Mouse (Mus musculus): ENCODE measurements at regions not wholly inside any gene's neighbourhood (a gene's known extent, or its start where the extent isn't known, plus 50 kb on each side); places are given as distances from the start of the nearest gene placed in this dataset.
A peak's percentile ranks its signal among the peaks of the same experiment; 100 is the strongest.

GRCm38 (mm10) chr14:99696301-99696700, 397.8 kb downstream of the Klf5 start:
- TF ChIP-seq POLR2A (IDR thresholded peaks at IDR 0.05; ENCODE audit: extremely low read depth, insufficient read depth, low read length) (no peak), CTCF (IDR thresholded peaks at IDR 0.05; ENCODE audit: low read depth, low read length) (no peak)
- Histone ChIP-seq H3K27me3 (ENCODE audit: control insufficient read depth, insufficient read depth, low read length) (no peaks in the 10 kb centered on the region), H3K36me3 (ENCODE audit: control insufficient read depth, insufficient read depth, low read length) (no peaks in the 10 kb centered on the region), H3K79me2 (ENCODE audit: control insufficient read depth, insufficient read depth, low read length) (no peaks in the 10 kb centered on the region), H3K4me1 (ENCODE audit: control insufficient read depth, insufficient read depth, low read length) (no peaks in the 10 kb centered on the region), H3K4me3 (ENCODE audit: insufficient read depth, low read depth, low read length) (no peak overlapping the region), H3K9ac (ENCODE audit: low read depth, low read length) (no peak overlapping the region), H3K27ac (replicated peaks; ENCODE audit: insufficient read depth, low read depth, low read length) (no peak overlapping the region)
- WGBS, result 88% methylated on average over 7 of the region's 7 CpGs
- DNase-seq (ENCODE audit: extremely low read depth, low read depth, low spot score), result peak; percentile 22

- no peaks in the 10 kb centered on the region for H3K36me3 ChIP-seq (ENCODE audit: control insufficient read depth, insufficient read depth, low read length)
- H3K27ac ChIP-seq (replicated peaks; ENCODE audit: insufficient read depth, low read depth, low read length), result no peak overlapping the region
- no peak for DNase-seq (ENCODE audit: extremely low read depth, low read depth, low spot score)
- no peak overlapping the region for H3K9ac ChIP-seq (ENCODE audit: low read depth, low read length)
- H3K79me2 ChIP-seq (ENCODE audit: control insufficient read depth, insufficient read depth, low read length), result no peaks in the 10 kb centered on the region
- no peaks in the 10 kb centered on the region for H3K27me3 ChIP-seq (ENCODE audit: control insufficient read depth, insufficient read depth, low read length)
- no peak for TF ChIP-seq CTCF (IDR thresholded peaks at IDR 0.05; ENCODE audit: low read depth, low read length)
- no peak for TF ChIP-seq POLR2A (IDR thresholded peaks at IDR 0.05; ENCODE audit: extremely low read depth, insufficient read depth, low read length)
- H3K4me3 ChIP-seq (ENCODE audit: insufficient read depth, low read depth, low read length), result no peak overlapping the region
- 62% methylated on average over 2 of the region's 2 CpGs for WGBS
- no peaks in the 10 kb centered on the region for H3K4me1 ChIP-seq (ENCODE audit: control insufficient read depth, insufficient read depth, low read length)
Measured at GRCm38 (mm10) chr14:99699545-99699944, 401.1 kb downstream of the Klf5 start.

GRCm38 (mm10) chr14:99706004-99706403, 407.5 kb downstream of the Klf5 start:
- no peak for TF ChIP-seq CTCF (IDR thresholded peaks at IDR 0.05; ENCODE audit: low read depth, low read length)
- no peak for TF ChIP-seq POLR2A (IDR thresholded peaks at IDR 0.05; ENCODE audit: extremely low read depth, insufficient read depth, low read length)
- Histone ChIP-seq H3K27me3 (ENCODE audit: control insufficient read depth, insufficient read depth, low read length) (no peaks in the 10 kb centered on the region), H3K79me2 (ENCODE audit: control insufficient read depth, insufficient read depth, low read length) (no peaks in the 10 kb centered on the region), H3K4me3 (ENCODE audit: insufficient read depth, low read depth, low read length) (no peak overlapping the region), H3K27ac (replicated peaks; ENCODE audit: insufficient read depth, low read depth, low read length) (no peak overlapping the region), H3K9ac (ENCODE audit: low read depth, low read length) (no peak overlapping the region), H3K4me1 (ENCODE audit: control insufficient read depth, insufficient read depth, low read length) (no peaks in the 10 kb centered on the region), H3K36me3 (ENCODE audit: control insufficient read depth, insufficient read depth, low read length) (no peaks in the 10 kb centered on the region)
- 74% methylated on average over 10 of the region's 10 CpGs for WGBS
- peak; percentile 1 for DNase-seq (ENCODE audit: extremely low read depth, low read depth, low spot score)

- WGBS, result 59% methylated on average over 2 of the region's 2 CpGs
- Histone ChIP-seq H3K36me3 (ENCODE audit: control insufficient read depth, insufficient read depth, low read length) (no peaks in the 10 kb centered on the region), H3K27ac (replicated peaks; ENCODE audit: insufficient read depth, low read depth, low read length) (no peak overlapping the region), H3K27me3 (ENCODE audit: control insufficient read depth, insufficient read depth, low read length) (no peaks in the 10 kb centered on the region), H3K9ac (ENCODE audit: low read depth, low read length) (no peak overlapping the region), H3K79me2 (ENCODE audit: control insufficient read depth, insufficient read depth, low read length) (no peaks in the 10 kb centered on the region), H3K4me1 (ENCODE audit: control insufficient read depth, insufficient read depth, low read length) (no peaks in the 10 kb centered on the region), H3K4me3 (ENCODE audit: insufficient read depth, low read depth, low read length) (no peak overlapping the region)
- DNase-seq (ENCODE audit: extremely low read depth, low read depth, low spot score), result no peak
- TF ChIP-seq CTCF (IDR thresholded peaks at IDR 0.05; ENCODE audit: low read depth, low read length), result no peak
- no peak for TF ChIP-seq POLR2A (IDR thresholded peaks at IDR 0.05; ENCODE audit: extremely low read depth, insufficient read depth, low read length)
Measured at GRCm38 (mm10) chr14:99708066-99708465, 409.6 kb downstream of the Klf5 start.

GRCm38 (mm10) chr14:99709764-99710163, 411.3 kb downstream of the Klf5 start:
- no peak for TF ChIP-seq POLR2A (IDR thresholded peaks at IDR 0.05; ENCODE audit: extremely low read depth, insufficient read depth, low read length)
- no peak for TF ChIP-seq CTCF (IDR thresholded peaks at IDR 0.05; ENCODE audit: low read depth, low read length)
- WGBS, result 63% methylated on average over 2 of the region's 2 CpGs
- H3K4me1 ChIP-seq (ENCODE audit: control insufficient read depth, insufficient read depth, low read length), result no peaks in the 10 kb centered on the region

GRCm38 (mm10) chr14:99710656-99711177, 412.2 kb downstream of the Klf5 start:
- WGBS, result 92% methylated on average over 12 of the region's 12 CpGs
- Histone ChIP-seq H3K36me3 (ENCODE audit: control insufficient read depth, insufficient read depth, low read length) (no peaks in the 10 kb centered on the region), H3K27me3 (ENCODE audit: control insufficient read depth, insufficient read depth, low read length) (no peaks in the 10 kb centered on the region), H3K79me2 (ENCODE audit: control insufficient read depth, insufficient read depth, low read length) (no peaks in the 10 kb centered on the region), H3K9ac (ENCODE audit: low read depth, low read length) (no peak overlapping the region), H3K4me3 (ENCODE audit: insufficient read depth, low read depth, low read length) (no peak overlapping the region), H3K27ac (replicated peaks; ENCODE audit: insufficient read depth, low read depth, low read length) (no peak overlapping the region), H3K4me1 (ENCODE audit: control insufficient read depth, insufficient read depth, low read length) (no peaks in the 10 kb centered on the region)
- DNase-seq (ENCODE audit: extremely low read depth, low read depth, low spot score), result no peak
- TF ChIP-seq POLR2A (IDR thresholded peaks at IDR 0.05; ENCODE audit: extremely low read depth, insufficient read depth, low read length), result no peak
- TF ChIP-seq CTCF (IDR thresholded peaks at IDR 0.05; ENCODE audit: low read depth, low read length), result no peak

More at GRCm38 (mm10) chr14:99709764-99710163, 411.3 kb downstream of the Klf5 start:
- Histone ChIP-seq H3K4me3 (ENCODE audit: insufficient read depth, low read depth, low read length) (no peak overlapping the region), H3K27ac (replicated peaks; ENCODE audit: insufficient read depth, low read depth, low read length) (no peak overlapping the region), H3K9ac (ENCODE audit: low read depth, low read length) (no peak overlapping the region), H3K79me2 (ENCODE audit: control insufficient read depth, insufficient read depth, low read length) (no peaks in the 10 kb centered on the region), H3K27me3 (ENCODE audit: control insufficient read depth, insufficient read depth, low read length) (no peaks in the 10 kb centered on the region), H3K36me3 (ENCODE audit: control insufficient read depth, insufficient read depth, low read length) (no peaks in the 10 kb centered on the region)
- DNase-seq (ENCODE audit: extremely low read depth, low read depth, low spot score), result no peak
